In the genomic region with DNA sequence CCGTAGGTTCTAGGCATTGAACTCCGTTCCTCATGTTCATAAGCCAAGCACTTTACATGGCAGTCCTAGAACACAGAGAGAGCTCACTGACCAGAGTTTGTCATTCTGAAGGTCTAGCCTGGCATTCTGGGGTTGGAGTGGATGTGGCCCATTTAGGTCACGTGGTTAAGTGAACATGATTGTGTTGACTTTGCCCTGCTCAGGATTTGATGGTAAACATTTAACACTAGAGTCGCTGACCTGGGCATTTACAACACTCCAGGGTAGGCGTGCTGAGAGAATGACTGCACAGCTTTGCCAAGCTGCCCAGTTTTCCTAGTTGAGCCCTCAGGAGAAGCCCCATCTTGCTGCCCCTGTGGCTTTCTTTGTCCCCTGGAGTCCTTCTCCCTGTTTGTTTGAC, we compare ENCODE assay signal across 27 mouse cellular contexts. TPM values are rescaled to one million over a fixed set of nuclear protein-coding genes. Genes with fewer than 3 reads are reported as not detected.
DNase-seq lines count a peak whose midpoint lies in the region; ATAC-seq and TF ChIP-seq lines count a peak whose summit lies in the region.
"Had no signal": no experiment of that assay in that cellular context is flagged by ENCODE, and none has a peak within 500 bp of the region (broad histone marks: within the 10 kb centered on the region; RNA-seq: fewer than 3 reads in every experiment).

No protein-coding gene starts in this region.

- no peak for ATAC-seq in hindbrain, embryonic 11.5 days (ENCODE audit: low FRiP score)
- ATAC-seq: activated CD4-positive, CD25-positive, alpha-beta regulatory T cell, adult 4 months; forebrain, embryonic 15.5 days had no signal

- H3K27me3 ChIP-seq in hindbrain, embryonic 10.5 days (ENCODE audit: insufficient read depth, poor library complexity, severe bottlenecking), result no peaks in the 10 kb centered on the region
- no peaks in the 10 kb centered on the region for H3K27me3 ChIP-seq in hindbrain, embryonic 11.5 days (ENCODE audit: control insufficient read depth, insufficient read depth, low read length)
- H3K27me3 ChIP-seq in liver, adult 2 months (ENCODE audit: control insufficient read depth, insufficient read depth, low read length), result no peaks in the 10 kb centered on the region
- H3K27me3 ChIP-seq in small intestine, adult 2 months (ENCODE audit: control insufficient read depth, insufficient read depth, low read length), result no peaks in the 10 kb centered on the region
- H3K27me3 ChIP-seq: embryonic facial prominence, embryonic 13.5 days; forebrain, embryonic 12.5 days; forebrain, embryonic 15.5 days; heart, embryonic 12.5 days; heart, embryonic 15.5 days; hindbrain, embryonic 12.5 days had no signal

- H3K4me2 ChIP-seq in hindbrain, embryonic 11.5 days (replicated peaks; ENCODE audit: low read depth, low read length), result no peak overlapping the region
- H3K4me2 ChIP-seq: embryonic facial prominence, embryonic 13.5 days; forebrain, embryonic 12.5 days; forebrain, embryonic 15.5 days; heart, embryonic 12.5 days; heart, embryonic 15.5 days; hindbrain, embryonic 12.5 days had no signal

- H3K27ac ChIP-seq in hindbrain, embryonic 10.5 days, result peak overlapping the region; percentile 29; the same call in 1 of the 2 replicates
- no peak overlapping the region for H3K27ac ChIP-seq in hindbrain, embryonic 11.5 days (ENCODE audit: low read depth, low read length)
- H3K27ac ChIP-seq in liver, adult 2 months (replicated peaks; ENCODE audit: insufficient read depth, low read depth, low read length), result peak overlapping the region; percentile 97
- H3K27ac ChIP-seq in small intestine, adult 2 months (ENCODE audit: insufficient read depth, low read depth, low read length), result peak overlapping the region; percentile 47; the same call in 1 of the 2 replicates
- H3K27ac ChIP-seq: embryonic facial prominence, embryonic 10.5 days; embryonic facial prominence, embryonic 13.5 days; forebrain, embryonic 12.5 days; forebrain, embryonic 15.5 days; heart, embryonic 15.5 days; hindbrain, embryonic 12.5 days had no signal

- H3K36me3 ChIP-seq in hindbrain, embryonic 10.5 days, result no peaks in the 10 kb centered on the region
- no peaks in the 10 kb centered on the region for H3K36me3 ChIP-seq in hindbrain, embryonic 11.5 days (ENCODE audit: control insufficient read depth, insufficient read depth, low read length)
- H3K36me3 ChIP-seq in liver, adult 2 months (ENCODE audit: control insufficient read depth, insufficient read depth, low read length), result no peaks in the 10 kb centered on the region
- H3K36me3 ChIP-seq in small intestine, adult 2 months (ENCODE audit: control insufficient read depth, insufficient read depth, low read length), result no peaks in the 10 kb centered on the region
- H3K36me3 ChIP-seq: embryonic facial prominence, embryonic 10.5 days; embryonic facial prominence, embryonic 13.5 days; forebrain, embryonic 12.5 days; forebrain, embryonic 15.5 days; heart, embryonic 12.5 days; heart, embryonic 15.5 days; hindbrain, embryonic 12.5 days had no signal

- H3K9ac ChIP-seq in hindbrain, embryonic 11.5 days (ENCODE audit: low read depth, low read length), result no peak overlapping the region
- peak overlapping the region; percentile 48; the same call in 1 of the 2 replicates for H3K9ac ChIP-seq in liver, adult 2 months (ENCODE audit: low read depth, low read length)
- H3K9ac ChIP-seq: embryonic facial prominence, embryonic 13.5 days; forebrain, embryonic 12.5 days; forebrain, embryonic 15.5 days; heart, embryonic 12.5 days; heart, embryonic 15.5 days; hindbrain, embryonic 12.5 days had no signal

- H3K9me3 ChIP-seq in hindbrain, embryonic 10.5 days, result no peaks in the 10 kb centered on the region
- H3K9me3 ChIP-seq in hindbrain, embryonic 11.5 days (ENCODE audit: control insufficient read depth, low read length), result no peaks in the 10 kb centered on the region
- H3K9me3 ChIP-seq: embryonic facial prominence, embryonic 10.5 days; embryonic facial prominence, embryonic 13.5 days; forebrain, embryonic 12.5 days; forebrain, embryonic 15.5 days; heart, embryonic 12.5 days; heart, embryonic 15.5 days; hindbrain, embryonic 12.5 days had no signal

- TF ChIP-seq CTCF in liver, adult 2 months (IDR thresholded peaks at IDR 0.05; ENCODE audit: low read depth, low read length), result no peak
- TF ChIP-seq CTCF in small intestine, adult 2 months (IDR thresholded peaks at IDR 0.05; ENCODE audit: extremely low read depth, insufficient read length, insufficient replicate concordance, low read depth, low read length), result no peak

- no peak for DNase-seq in hindbrain, embryonic 10.5 days (ENCODE audit: low spot score)
- no peak for DNase-seq in hindbrain, embryonic 11.5 days (ENCODE audit: low spot score)
- DNase-seq in kidney, adult 8-10 months, result peak; percentile 54 to 65
- DNase-seq in kidney, adult 18-20 months, result no peak
- peak; percentile 90 for DNase-seq in liver, adult 2 months (ENCODE audit: extremely low read depth, low read depth, low spot score)
- no peak for DNase-seq in liver
- DNase-seq: adrenal gland, adult 8-10 months; adrenal gland, postnatal 25 days; cerebellum, adult 11-12 months; cerebellum, adult 8-10 months; cerebellum, postnatal 10 days; cerebellum, postnatal 36 days; embryo, embryonic 11 days; gastrocnemius, postnatal 25 days; heart, adult 18-20 months; heart, postnatal 10 days; heart, postnatal 36 days had no signal

- H3K79me2 ChIP-seq in liver, adult 2 months (ENCODE audit: control insufficient read depth, insufficient read depth, low read length), result peaks cover 54% of the 10 kb centered on the region; the same call in 1 of the 2 replicates

- peaks cover 35% of the 10 kb centered on the region for H3K4me1 ChIP-seq in hindbrain, embryonic 10.5 days (replicated peaks)
- H3K4me1 ChIP-seq in hindbrain, embryonic 11.5 days (replicated peaks; ENCODE audit: control insufficient read depth, insufficient read depth, low read length), result 0 out of 2 replicates have a peak, but pooled peaks cover 2% of the 10 kb centered on the region
- H3K4me1 ChIP-seq in liver, adult 2 months (ENCODE audit: control insufficient read depth, insufficient read depth, low read length), result peaks cover 58% of the 10 kb centered on the region
- peaks cover 37% of the 10 kb centered on the region for H3K4me1 ChIP-seq in small intestine, adult 2 months (ENCODE audit: control insufficient read depth, insufficient read depth, insufficient read length, low read length)

- 90% methylated on average over 5 of the region's 5 CpGs for WGBS in hindbrain, embryonic 10.5 days
- 85% methylated on average over 5 of the region's 5 CpGs for WGBS in hindbrain, embryonic 11.5 days
- 43% methylated on average over 5 of the region's 5 CpGs for WGBS in liver, adult 2 months
- 55% methylated on average over 5 of the region's 5 CpGs for WGBS in small intestine, adult 2 months

- TF ChIP-seq POLR2A in liver, adult 2 months (IDR thresholded peaks at IDR 0.05; ENCODE audit: extremely low read depth, insufficient read depth, low read length), result no peak
- no peak for TF ChIP-seq POLR2A in small intestine, adult 2 months (IDR thresholded peaks at IDR 0.05; ENCODE audit: low read depth, low read length)

- no peak overlapping the region for H3K4me3 ChIP-seq in hindbrain, embryonic 10.5 days
- H3K4me3 ChIP-seq in hindbrain, embryonic 11.5 days (ENCODE audit: low read depth, low read length), result no peak overlapping the region
- H3K4me3 ChIP-seq in liver, adult 2 months (ENCODE audit: insufficient read depth, low read depth, low read length), result no peak overlapping the region
- H3K4me3 ChIP-seq in small intestine, adult 2 months (ENCODE audit: low read depth, low read length), result no peak overlapping the region
- H3K4me3 ChIP-seq: embryonic facial prominence, embryonic 10.5 days; embryonic facial prominence, embryonic 13.5 days; erythroblast, embryonic 14.5 days; forebrain, embryonic 12.5 days; forebrain, embryonic 15.5 days; heart, embryonic 12.5 days; heart, embryonic 15.5 days; hindbrain, embryonic 12.5 days had no signal

RNA-seq across cellular contexts. Expression of a gene that starts 60.0 kb away (rescaled TPM):
- 12.6 and 15.2 TPM in 2 replicates for polyA plus RNA-seq in hindbrain, embryonic 10.5 days (2016; fragmentation: Nextera tagmentation; extraction: Ambion mirVana)
- 10.0 and 10.8 TPM in 2 replicates for polyA plus RNA-seq in hindbrain, embryonic 11.5 days (2014; fragmentation: Nextera tagmentation; extraction: Ambion mirVana)
- 25.1 and 27.2 TPM in 2 replicates for total RNA-seq in liver, adult 2 months (2014; rRNA removed)
- 9.2 and 11.2 TPM in 2 replicates for polyA plus RNA-seq in liver, adult 2 months (2012; rRNA removed)
- 7.1 and 19.5 TPM in 2 replicates for polyA plus RNA-seq in small intestine, adult 2 months (2012; rRNA removed)

Comparison
In these comparisons a context has a peak if more than half of its experiments do, and no peak if none do; other contexts are left out.
1. DNase-seq: peak in kidney, adult 8-10 months (2 of 2) and liver, adult 2 months (single experiment); none in hindbrain, embryonic 10.5 days (single experiment), hindbrain, embryonic 11.5 days (single experiment), kidney, adult 18-20 months (single experiment) and liver (single experiment).